Mouse (Mus musculus): ENCODE measurements around the gene Myo5a. TPM values are rescaled to one million over a fixed set of nuclear protein-coding genes. Genes with fewer than 3 reads are reported as not detected.

Gene Myo5a
- polyA plus RNA-seq, 1 experiment from 2014 or later: 1.4 TPM

- no peak overlapping the region for H3K9ac ChIP-seq
- ATAC-seq (ENCODE audit: low read depth) (peak; percentile 61), DNase-seq (no peak)
- H3K4me2 ChIP-seq: no peak overlapping the region
- 0 out of 2 replicates have a peak, but pooled peaks cover 3% of the 10 kb centered on the region for H3K4me1 ChIP-seq (replicated peaks)
- H3K27ac ChIP-seq: no peak overlapping the region; the same call in 1 of the 2 replicates
- no peaks in the 10 kb centered on the region for H3K36me3 ChIP-seq
- H3K9me3 ChIP-seq (replicated peaks): no peaks in the 10 kb centered on the region
- whole genome bisulfite sequencing (ENCODE audit: insufficient replicate concordance): 30% methylated on average over 13 of the region's 13 CpGs
- no peaks in the 10 kb centered on the region for H3K27me3 ChIP-seq
- no peak overlapping the region for H3K4me3 ChIP-seq (replicated peaks)
These were observed 183.6 kb downstream of the Myo5a start for GRCm38 (mm10) chr9:75254196-75254955.

GRCm38 (mm10) chr9:75255820-75256545, 185.2 kb downstream of the Myo5a start:
- H3K27ac ChIP-seq: no peak overlapping the region
- H3K4me1 ChIP-seq (replicated peaks): peaks cover 4% of the 10 kb centered on the region; the same call in 1 of the 2 replicates
- no peaks in the 10 kb centered on the region for H3K36me3 ChIP-seq
- no peaks in the 10 kb centered on the region for H3K9me3 ChIP-seq (replicated peaks)
- no peak overlapping the region for H3K9ac ChIP-seq
- no peak overlapping the region for H3K4me3 ChIP-seq (replicated peaks)
- DNase-seq (no peak), ATAC-seq (ENCODE audit: low read depth) (no peak)
- no peaks in the 10 kb centered on the region for H3K27me3 ChIP-seq
- H3K4me2 ChIP-seq: no peak overlapping the region
- 70% methylated on average over 14 of the region's 14 CpGs for WGBS (ENCODE audit: insufficient replicate concordance)

GRCm38 (mm10) chr9:75258792-75259191, 188.0 kb downstream of the Myo5a start:
- Histone ChIP-seq H3K4me1 (replicated peaks) (peaks cover 21% of the 10 kb centered on the region), H3K4me2 (no peak overlapping the region), H3K36me3 (no peaks in the 10 kb centered on the region), H3K4me3 (replicated peaks) (no peak overlapping the region), H3K27ac (no peak overlapping the region), H3K9ac (no peak overlapping the region), H3K9me3 (replicated peaks) (no peaks in the 10 kb centered on the region), H3K27me3 (no peaks in the 10 kb centered on the region)
- DNase-seq (no peak), ATAC-seq (ENCODE audit: low read depth) (no peak)
- 51% methylated on average over 4 of the region's 4 CpGs for WGBS (ENCODE audit: insufficient replicate concordance)

- Histone ChIP-seq H3K36me3 (no peaks in the 10 kb centered on the region), H3K4me3 (replicated peaks) (no peak overlapping the region), H3K27ac (no peak overlapping the region), H3K9me3 (replicated peaks) (no peaks in the 10 kb centered on the region), H3K9ac (no peak overlapping the region), H3K27me3 (no peaks in the 10 kb centered on the region), H3K4me2 (no peak overlapping the region), H3K4me1 (replicated peaks) (peaks cover 22% of the 10 kb centered on the region)
- WGBS (ENCODE audit: insufficient replicate concordance): 70% methylated on average over 4 of the region's 4 CpGs
- no peak for ATAC-seq (ENCODE audit: low read depth)
- DNase-seq: no peak
These were observed 188.8 kb downstream of the Myo5a start for GRCm38 (mm10) chr9:75259656-75260055.

GRCm38 (mm10) chr9:75261332-75261872, 190.6 kb downstream of the Myo5a start:
- no peak overlapping the region for H3K27ac ChIP-seq
- no peak overlapping the region for H3K9ac ChIP-seq
- no peaks in the 10 kb centered on the region for H3K27me3 ChIP-seq
- H3K4me1 ChIP-seq (replicated peaks): peaks cover 22% of the 10 kb centered on the region
- H3K4me3 ChIP-seq (replicated peaks): no peak overlapping the region
- no peaks in the 10 kb centered on the region for H3K36me3 ChIP-seq
- DNase-seq: no peak
- 39% methylated on average over 8 of the region's 8 CpGs for WGBS (ENCODE audit: insufficient replicate concordance)
- no peak overlapping the region for H3K4me2 ChIP-seq
- no peaks in the 10 kb centered on the region for H3K9me3 ChIP-seq (replicated peaks)
- 0 out of 2 replicates have a peak, but pooled peaks have one; percentile 18 for ATAC-seq (ENCODE audit: low read depth)

- 28% methylated on average over 8 of the region's 8 CpGs for WGBS (ENCODE audit: insufficient replicate concordance)
- no peak overlapping the region for H3K9ac ChIP-seq
- DNase-seq (no peak), ATAC-seq (ENCODE audit: low read depth) (peak; percentile 41; the same call in 1 of the 2 replicates)
- H3K4me2 ChIP-seq: no peak overlapping the region
- H3K27me3 ChIP-seq: no peaks in the 10 kb centered on the region
- no peak overlapping the region for H3K4me3 ChIP-seq (replicated peaks)
- H3K27ac ChIP-seq: no peak overlapping the region
- no peaks in the 10 kb centered on the region for H3K9me3 ChIP-seq (replicated peaks)
- H3K4me1 ChIP-seq (replicated peaks): peaks cover 22% of the 10 kb centered on the region
- no peaks in the 10 kb centered on the region for H3K36me3 ChIP-seq
These were observed 191.5 kb downstream of the Myo5a start for GRCm38 (mm10) chr9:75262235-75262826.

- ATAC-seq (ENCODE audit: low read depth) (peak; percentile 63), DNase-seq (no peak)
- WGBS (ENCODE audit: insufficient replicate concordance): 41% methylated on average over 3 of the region's 3 CpGs
These were observed 193.3 kb downstream of the Myo5a start for GRCm38 (mm10) chr9:75264008-75264718.

GRCm38 (mm10) chr9:75267147-75267546, 196.3 kb downstream of the Myo5a start:
- H3K36me3 ChIP-seq: no peaks in the 10 kb centered on the region
- no peak overlapping the region for H3K9ac ChIP-seq
- 65% methylated on average over 6 of the region's 6 CpGs for WGBS (ENCODE audit: insufficient replicate concordance)
- DNase-seq: no peak
- peaks cover 11% of the 10 kb centered on the region for H3K4me1 ChIP-seq (replicated peaks)
- no peaks in the 10 kb centered on the region for H3K9me3 ChIP-seq (replicated peaks)
- no peak overlapping the region for H3K4me3 ChIP-seq (replicated peaks)
- no peak for ATAC-seq (ENCODE audit: low read depth)
- no peaks in the 10 kb centered on the region for H3K27me3 ChIP-seq
- no peak overlapping the region for H3K27ac ChIP-seq
- no peak overlapping the region for H3K4me2 ChIP-seq

More at GRCm38 (mm10) chr9:75264008-75264718, 193.3 kb downstream of the Myo5a start:
- H3K9ac ChIP-seq: no peak overlapping the region
- no peak overlapping the region for H3K4me2 ChIP-seq
- peaks cover 22% of the 10 kb centered on the region for H3K4me1 ChIP-seq (replicated peaks)
- H3K9me3 ChIP-seq (replicated peaks): no peaks in the 10 kb centered on the region
- H3K27ac ChIP-seq: no peak overlapping the region
- no peaks in the 10 kb centered on the region for H3K36me3 ChIP-seq
- no peak overlapping the region for H3K4me3 ChIP-seq (replicated peaks)
- H3K27me3 ChIP-seq: no peaks in the 10 kb centered on the region

- Histone ChIP-seq H3K27me3 (no peaks in the 10 kb centered on the region), H3K4me1 (replicated peaks) (no peaks in the 10 kb centered on the region), H3K36me3 (no peaks in the 10 kb centered on the region), H3K9me3 (replicated peaks) (no peaks in the 10 kb centered on the region), H3K4me2 (no peak overlapping the region), H3K4me3 (replicated peaks) (no peak overlapping the region), H3K9ac (no peak overlapping the region), H3K27ac (no peak overlapping the region)
- WGBS (ENCODE audit: insufficient replicate concordance): 45% methylated on average over 6 of the region's 6 CpGs
- DNase-seq: no peak
- no peak for ATAC-seq (ENCODE audit: low read depth)
These were observed 199.6 kb downstream of the Myo5a start for GRCm38 (mm10) chr9:75270382-75270781.

GRCm38 (mm10) chr9:75271539-75271938, 200.7 kb downstream of the Myo5a start:
- no peaks in the 10 kb centered on the region for H3K36me3 ChIP-seq
- ATAC-seq (ENCODE audit: low read depth): no peak
- H3K9me3 ChIP-seq (replicated peaks): no peaks in the 10 kb centered on the region
- H3K9ac ChIP-seq: no peak overlapping the region
- no peaks in the 10 kb centered on the region for H3K4me1 ChIP-seq (replicated peaks)
- H3K4me2 ChIP-seq: no peak overlapping the region
- no peaks in the 10 kb centered on the region for H3K27me3 ChIP-seq
- 56% methylated on average over 8 of the region's 8 CpGs for WGBS (ENCODE audit: insufficient replicate concordance)
- DNase-seq: no peak
- H3K4me3 ChIP-seq (replicated peaks): no peak overlapping the region
- no peak overlapping the region for H3K27ac ChIP-seq
